Mouse (Mus musculus) 3T3-L1 (cell line): Measurements from ENCODE around the gene Aunip.
"Not testable (repeated sequence)": the region's sequence is repeated elsewhere in the genome, so short reads cannot be mapped to it uniquely, and the experiment has no call there.

ENCODE experiments used
- DNase-seq: peaks from one replicate; pipeline ENCODE4 v3.0.0-alpha.2; 2015; ENCODE audit warnings: low read depth, low spot score

Gene Aunip

DNA sequence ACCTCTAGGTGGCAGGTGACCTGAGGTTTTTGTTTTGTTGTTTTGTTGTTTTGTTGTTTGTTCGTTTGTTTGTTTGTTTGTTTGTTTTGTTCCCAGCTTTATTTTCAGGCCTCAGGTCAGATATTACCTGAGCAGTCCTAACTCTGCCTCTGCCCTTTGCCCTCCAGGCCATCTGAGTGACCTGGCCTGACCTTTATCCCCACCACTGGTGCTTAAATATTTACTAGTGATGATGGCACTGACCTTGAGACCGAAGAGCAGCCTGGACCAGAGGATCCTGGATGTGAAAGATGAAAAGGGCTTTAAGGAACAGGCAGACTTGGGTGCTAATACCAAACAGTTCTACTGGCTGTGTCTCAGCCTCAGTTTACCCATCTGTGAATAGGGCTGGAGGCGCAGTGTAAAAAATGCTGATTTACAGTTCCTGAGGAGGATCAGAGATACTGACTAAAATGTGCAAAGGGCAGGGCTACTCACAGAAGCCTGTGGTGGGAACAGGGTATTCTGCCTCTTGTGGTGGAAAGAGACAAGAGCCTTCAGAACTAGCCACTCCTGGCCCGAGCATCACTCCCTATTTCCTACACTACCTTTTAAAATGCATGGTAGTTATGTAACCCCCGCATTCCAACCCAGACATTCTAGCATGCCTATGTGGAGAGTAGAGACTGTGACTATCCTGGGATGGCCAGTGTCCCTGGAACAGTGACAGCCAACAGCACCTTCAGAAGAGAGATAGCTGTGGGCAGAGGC is 25.5 kb upstream of the Aunip start:
- DNase-seq, result no peak

DNA sequence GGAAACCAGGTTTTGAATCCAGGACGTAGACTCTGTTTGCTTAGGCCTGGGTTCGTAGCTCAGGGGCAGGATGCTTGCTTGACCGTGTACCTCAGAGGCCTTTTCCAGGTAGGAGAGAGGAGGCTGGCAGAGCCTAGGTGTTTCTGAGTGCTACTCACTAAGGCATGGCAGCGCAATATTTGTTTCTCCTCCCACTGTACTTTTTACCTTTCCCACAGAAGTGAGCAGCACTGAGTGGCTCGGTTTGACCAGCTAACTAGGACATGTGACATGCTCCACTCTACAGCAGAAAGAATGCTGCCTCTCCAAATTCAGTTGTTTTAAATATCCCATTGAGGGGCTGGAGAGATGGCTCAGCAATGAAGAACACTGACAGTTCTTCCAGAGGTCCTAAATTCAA is 22.6 kb upstream of the Aunip start:
- DNase-seq, result no peak

DNA sequence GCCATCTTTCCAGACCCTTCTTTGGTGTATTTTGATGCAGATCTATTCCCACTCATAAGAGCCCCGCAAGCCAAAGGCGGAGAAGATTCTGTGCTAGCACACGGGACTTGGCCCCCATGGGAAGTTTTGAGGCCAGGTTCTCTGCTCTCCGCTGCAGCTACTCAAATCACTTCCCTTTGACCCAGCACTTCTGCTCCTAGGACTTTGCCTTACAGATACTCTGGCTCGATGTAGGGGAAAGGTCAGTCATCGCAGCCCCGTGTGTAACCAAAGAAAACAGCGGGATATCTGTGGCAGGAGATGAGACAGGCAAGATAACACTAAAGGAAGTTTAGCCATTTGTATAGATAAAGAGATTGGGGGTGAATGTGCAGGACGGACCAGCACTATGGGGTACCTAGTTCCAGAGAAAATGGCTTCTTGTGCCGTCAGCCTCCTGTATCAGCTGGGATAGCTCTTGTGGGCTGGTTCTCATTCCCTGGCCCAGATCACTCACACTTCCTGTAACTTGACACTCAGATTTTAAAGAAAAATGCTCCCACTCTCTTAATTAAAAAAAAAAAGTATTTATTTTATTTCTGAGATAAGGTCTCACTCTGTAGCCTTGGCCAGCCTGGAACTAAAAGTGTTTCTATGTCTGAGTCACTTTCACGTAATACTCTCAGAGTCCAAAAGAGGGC is 20.7 kb upstream of the Aunip start:
- DNase-seq, result no peak

DNA sequence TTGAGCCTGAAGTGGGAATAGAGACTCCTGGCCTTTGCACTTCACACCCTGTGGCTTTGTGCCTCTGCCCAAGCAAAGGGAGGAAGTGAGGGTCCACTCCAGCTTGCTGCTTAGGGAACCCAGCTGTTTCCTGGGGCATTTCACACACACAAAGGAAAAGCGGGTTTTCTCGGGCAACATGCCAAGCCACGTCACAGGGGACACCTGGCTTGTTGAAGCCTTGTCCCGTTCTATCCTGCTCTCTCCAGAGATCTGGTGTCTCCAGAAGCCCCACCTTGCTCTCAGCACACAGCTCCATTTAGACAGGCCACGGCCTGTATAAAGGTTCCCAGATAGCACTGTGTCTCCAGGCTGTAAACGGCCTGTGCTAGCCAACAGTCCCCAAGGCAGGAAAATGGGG is 19.1 kb upstream of the Aunip start:
- no peak for DNase-seq

DNA sequence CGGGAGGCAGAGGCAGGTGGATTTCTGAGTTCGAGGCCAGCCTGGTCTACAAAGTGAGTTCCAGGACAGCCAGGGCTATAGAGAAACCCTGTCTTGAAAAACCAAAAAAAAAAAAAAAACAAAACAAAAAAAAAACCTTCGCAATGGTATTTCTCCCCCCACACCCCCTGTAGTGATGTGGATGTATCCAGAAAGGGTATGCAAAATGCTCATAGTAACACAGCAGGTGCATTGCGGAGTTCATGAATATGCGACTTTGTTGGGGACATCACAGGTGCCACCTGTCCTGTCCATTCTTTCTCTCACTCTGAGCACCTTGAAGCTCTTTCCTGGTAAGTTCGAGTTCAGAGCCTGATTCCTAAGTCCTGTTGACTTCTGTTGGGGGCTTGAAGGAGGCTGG is 16.6 kb upstream of the Aunip start:
- not testable (repeated sequence) for DNase-seq

DNA sequence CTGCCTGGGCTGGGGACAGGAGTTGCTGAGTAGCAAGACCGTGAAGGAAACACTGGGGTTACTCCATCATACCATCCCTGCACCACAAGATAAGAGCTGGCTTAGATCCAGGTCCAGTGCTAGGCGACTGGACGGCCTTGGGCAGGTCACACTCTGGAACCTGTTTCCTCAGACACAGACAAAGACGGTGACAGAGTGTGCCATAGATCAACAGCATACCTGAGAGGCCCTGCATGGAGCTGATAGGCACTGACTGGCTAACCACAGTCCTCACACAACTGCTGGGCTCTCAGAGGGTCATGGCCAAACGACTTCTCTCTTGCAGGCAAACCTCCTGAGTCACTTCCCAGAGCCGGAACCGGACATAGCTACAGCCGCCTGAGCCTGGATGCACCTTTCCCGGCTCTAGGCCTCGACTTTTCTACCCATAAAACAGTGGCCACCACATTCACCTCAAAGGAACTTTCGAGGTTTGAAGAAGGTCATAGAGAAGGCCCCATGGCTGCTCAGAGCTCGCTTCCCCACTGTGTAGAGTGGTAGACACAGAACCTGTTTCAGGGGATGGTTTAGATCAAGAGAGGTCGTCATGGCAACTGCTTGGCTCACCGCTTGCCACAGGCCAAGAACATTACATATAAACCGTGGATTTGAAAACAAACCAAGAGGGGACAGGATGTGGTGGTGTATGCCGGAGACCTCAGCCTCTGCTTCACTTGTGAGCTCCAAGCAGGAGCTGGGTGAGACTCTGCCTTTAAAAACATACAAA is 15.8 kb upstream of the Aunip start:
- no peak for DNase-seq

DNA sequence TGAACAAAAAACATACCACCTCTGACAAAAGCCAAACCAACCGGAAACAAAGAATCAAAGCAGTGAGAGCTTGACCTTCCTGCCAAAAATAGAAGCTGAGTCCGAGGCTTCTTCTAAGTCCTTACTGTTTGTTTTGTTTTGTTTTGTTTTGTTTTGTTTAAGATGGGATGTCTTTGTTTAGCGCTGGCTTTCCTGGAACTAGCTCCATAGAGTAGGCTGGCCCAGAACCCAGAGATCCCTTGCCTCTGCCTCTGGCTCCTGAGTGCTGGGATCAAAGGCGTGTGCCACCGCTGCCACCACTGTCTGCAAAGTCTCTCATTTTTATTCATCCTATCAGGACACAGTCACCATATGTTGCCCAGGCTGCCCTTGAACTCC is 15.3 kb upstream of the Aunip start:
- no peak for DNase-seq

DNA sequence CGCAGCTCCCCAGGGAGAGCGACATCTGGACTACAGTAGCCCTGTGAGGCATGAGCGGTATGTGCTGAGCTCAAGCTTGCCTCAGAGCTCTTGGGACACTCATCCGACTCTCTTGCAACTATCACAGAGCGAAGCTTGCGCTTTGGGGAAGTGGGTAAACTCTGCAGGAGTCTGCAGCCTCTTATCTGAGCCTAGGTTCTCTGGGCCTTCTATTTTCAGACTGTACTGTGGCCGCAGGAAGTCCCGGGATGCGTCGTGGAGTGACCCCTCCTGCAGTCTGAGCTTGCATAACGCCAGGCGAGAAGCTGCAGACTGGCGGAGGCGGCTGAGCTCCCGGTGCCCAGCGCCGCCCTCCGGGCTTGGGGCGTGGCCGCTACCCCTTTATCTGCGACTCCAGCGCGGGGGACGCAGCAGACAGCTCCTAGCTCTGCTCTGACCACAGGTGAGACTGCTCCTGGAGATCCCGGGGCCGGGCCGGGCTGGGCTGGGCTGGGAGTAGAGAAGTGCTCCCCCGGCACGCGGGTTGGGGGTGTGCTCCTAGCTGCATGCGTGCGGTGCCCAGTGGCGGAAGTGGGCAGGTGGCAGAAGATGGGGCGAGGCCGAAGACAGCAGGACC is 14.1 kb upstream of the Aunip start, which contains the start of gene Paqr7:
Paqr7 (plus strand) TSS at position 103 of the 616 bp plus-strand sequence.
- DNase-seq, result no peak

DNA sequence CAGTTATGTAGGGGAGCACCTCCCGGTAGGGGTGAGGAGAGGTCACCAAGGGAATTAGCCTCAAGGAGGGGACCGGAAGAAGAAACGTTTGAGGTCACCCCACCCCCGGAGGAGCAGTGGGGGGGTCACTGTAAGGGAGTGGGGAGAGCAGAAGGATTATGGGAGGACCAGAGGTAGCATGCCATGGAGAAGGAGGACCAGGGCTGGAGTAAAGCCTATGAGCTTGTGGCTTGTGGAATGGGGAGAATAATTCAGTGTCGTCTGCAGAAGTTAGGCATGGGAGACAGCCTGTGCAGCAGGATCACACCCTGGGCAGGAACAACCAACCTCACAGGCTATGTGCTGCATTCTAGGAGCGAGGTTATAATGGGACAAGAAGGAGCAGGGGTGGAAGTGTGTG is 13.6 kb upstream of the Aunip start:
- no peak for DNase-seq

DNA sequence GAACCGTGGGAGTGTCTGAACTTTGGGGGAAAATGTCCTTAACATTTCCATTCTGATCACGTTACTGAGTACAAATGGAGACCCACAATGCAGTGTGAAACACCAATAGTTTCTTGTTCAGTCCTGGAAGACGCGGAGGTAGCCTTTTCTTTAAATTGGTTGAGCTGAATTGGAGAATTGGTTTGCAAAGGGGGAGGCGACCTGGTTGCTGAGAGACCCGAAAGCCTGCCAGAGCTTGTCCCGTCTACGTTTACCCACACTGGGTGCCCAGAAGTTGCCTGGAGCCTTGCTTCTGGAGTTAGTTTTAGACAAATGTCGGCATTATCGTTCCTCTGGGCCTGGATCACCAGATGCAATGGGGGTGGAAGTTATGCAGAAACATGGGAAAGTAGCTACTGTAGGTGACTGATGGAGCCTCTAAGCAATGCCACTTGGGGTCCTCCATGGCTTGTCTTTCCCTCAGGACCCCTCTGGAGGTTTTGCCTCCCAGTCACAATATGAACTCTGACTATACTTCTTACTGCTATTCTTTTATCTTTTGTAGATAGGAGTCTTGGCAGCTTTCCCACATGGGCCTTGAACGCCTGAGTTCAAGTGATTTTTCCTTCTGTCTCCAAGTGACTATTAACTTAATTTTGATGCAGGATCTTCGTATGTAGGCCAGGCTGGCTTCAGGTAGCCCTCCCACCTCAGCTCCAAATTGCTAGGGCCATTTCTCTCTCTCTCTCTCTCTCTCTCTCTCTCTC is 12.6 kb upstream of the Aunip start:
- no peak for DNase-seq

DNA sequence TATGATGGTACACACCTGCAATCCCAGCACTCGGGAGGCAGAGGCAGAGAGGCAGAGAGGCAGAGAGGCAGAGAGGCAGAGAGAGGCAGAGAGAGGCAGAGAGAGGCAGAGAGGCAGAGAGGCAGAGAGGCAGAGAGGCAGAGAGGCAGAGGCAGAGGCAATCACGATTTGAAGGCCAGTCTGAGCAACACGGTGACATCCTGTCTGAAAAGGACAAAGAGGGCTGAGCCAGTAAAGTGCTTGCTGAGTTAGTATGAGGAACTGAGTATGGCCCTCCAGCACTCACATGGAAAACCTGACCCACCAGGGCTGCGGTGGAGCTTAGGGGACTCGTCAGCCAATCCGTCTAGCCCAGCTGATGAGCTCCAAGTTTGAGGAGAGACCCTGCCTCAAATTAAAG is 11.8 kb upstream of the Aunip start:
- DNase-seq, result not testable (repeated sequence)

DNA sequence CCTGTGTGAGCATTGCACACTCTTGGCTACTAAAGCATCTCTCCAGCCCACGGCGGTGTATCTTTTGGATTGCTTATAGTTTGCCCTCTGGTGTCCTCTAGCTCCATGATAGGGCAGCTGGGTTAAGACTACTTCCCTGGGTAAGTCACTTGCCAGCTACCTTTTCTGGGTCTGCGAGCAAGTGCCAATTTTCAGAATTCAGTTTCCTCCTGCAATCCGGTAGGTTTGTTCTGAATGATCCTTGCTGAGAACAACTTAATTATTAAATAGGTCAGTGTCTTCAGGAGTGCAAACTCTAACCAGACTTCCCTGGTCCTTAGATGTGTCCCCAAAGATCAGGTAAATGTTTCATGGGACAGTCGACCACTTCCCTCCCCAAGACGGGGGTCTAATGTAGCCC is 9.7 kb upstream of the Aunip start:
- DNase-seq, result no peak

DNA sequence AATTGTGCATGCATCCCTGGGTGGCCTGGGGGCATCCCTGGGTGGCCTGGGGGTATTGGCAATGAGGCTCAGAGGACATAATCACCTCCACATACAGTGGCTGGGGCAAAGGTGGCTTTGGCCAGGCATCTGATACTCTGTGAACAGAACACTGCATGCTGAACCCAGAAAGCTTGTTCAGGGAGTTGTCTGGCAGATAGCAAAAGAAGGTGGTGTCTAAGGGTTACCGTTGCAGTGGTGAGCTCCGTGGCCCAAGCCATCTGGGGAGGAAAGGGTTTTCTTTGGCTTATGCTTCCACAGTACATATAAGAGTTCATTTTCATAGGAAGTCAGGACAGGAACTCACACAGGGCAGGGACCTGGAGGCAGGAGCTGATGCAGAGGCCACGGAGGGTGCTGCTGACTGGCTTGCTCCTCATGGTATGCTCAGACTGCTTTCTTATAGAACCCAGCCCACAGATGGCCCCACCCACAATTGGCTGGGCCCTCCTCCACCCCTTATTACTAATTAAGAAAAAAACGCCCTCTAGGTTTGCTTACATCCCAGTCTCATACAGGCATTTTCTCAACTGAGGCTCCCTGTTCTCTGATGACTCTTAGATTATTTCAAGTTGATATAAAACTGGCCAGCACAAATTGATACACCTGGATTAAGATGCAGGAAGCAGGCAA is 7.0 kb upstream of the Aunip start:
- no peak for DNase-seq

DNA sequence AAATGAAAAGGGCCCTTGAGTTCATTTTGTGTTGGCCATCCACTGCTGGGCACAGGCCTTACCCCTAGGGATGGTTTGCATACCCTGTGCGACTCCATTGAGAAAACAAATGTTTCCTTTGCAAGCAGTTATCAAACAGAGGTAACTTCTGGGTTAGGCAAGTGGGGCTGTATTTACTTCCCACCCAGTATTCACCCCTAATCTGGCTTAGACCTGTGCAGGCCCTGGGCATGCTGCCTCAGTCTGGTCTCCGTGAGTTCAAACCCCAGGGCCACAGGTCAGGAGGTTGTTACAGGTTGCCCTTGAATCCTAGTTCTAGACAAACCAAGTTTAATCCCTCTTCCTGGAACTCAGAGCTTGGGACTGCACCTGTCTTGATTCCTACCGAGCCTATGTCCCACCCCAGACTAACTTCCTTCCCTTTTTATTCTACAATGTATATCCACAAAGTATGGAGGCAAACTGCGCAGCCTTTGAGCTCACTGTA is 5.5 kb upstream of the Aunip start:
- no peak for DNase-seq

DNA sequence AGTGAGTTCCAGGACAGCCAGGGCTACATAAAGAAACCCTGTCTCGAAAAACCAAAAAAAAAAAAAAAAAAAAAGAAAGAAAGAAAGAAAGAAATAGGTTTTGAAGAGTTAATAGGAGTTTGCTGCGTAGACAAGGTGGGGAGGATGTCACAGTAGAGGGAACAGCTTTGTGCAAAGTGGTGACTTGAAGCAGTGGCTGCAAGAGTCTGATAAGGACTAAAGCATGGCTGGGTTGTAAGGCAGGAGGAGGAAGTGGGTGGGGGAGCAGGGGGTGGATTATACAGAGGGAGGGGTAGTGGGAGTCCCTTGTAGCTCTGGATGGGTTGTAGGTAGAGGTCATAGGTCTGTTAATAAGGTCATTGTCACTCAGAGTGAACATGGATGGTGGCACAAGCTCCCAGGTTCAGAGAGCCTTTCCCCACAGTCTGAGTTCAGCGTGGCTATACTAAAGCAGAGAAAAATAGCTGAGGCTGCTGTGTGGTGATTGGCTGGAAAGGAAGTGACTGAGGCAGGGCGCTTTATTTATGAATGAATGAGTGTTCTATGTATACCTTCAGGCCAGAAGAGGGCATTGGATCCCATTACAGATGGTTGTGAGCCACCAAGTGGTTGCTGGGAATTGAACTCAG is 4.7 kb upstream of the Aunip start:
- DNase-seq, result no peak

DNA sequence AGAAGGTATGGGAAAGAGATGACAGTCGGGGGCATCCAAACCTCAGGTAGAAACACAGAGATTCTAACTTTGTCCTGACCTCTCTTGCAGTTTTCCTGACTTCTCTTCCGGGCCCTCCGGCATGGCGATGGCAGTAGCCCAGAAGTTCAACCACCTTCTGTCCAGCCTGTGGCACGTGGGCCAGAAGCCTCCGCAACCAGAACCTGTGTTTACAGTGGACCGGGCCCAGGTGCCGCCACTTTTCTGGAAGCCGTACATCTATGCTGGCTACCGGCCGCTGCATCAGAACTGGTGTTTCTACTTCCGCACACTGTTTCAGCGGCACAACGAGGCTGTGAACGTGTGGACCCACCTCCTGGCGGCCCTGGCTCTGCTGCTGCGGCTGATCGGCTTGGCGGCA is 4.1 kb upstream of the Aunip start:
- DNase-seq, result no peak

DNA sequence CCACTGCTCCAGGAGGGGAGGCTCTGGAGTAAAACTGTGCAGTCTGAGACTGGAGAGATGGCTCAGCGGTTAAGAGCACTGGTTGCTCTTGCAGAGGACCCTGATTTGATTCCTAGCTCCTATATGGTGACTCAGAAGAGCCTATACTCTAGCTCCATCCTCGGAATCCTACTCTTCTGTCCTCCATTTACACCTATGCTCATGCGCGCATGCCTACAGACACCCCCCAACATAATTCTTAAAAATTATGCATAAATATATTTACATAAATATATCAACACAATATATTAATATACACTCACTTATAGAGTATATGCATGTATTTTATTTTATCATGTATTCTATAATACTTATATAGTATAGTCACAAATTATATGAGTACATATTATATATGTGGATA is 403 bp upstream of the Aunip start:
- DNase-seq, result no peak

DNA sequence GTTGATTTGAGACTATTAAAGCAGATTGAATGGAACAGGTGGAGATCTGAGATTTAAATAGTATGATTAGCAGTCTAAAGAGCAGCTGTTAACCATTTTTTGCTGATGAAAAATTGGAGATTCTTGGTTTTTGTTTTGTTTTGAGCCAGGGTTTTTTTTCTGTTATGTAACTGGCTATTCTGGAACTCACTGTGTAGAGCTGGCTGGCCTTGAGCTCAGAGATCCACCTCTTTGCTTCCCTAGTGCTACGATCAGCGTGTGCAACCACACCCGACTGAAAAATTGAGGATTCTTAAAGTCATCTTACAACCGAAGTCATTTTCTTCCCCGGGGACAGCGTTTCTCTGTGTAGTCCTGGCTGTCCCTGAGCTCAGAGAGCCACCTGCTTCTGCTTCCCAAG is 931 bp downstream of the Aunip start:
- DNase-seq, result no peak

DNA sequence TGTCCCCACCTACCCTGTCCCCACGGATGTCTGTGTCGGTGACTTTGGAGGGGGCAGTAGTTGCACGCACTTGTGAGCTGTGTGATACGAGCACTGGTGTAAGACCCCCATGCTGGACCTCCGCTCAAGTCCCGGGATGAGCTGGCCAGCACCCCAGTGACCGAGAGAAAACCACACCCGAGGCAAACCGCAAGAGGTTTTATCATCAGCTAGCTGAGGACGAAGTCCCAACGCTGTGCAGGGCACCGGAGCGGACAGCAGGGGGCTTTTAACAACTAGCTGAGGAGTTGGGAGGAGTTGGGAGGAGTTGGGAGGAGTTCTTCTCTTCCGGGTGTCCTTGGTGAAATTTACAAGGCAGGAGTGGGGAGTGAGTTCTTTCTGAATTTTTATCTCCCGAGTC is 2.0 kb downstream of the Aunip start:
- peak; percentile 22 for DNase-seq

DNA sequence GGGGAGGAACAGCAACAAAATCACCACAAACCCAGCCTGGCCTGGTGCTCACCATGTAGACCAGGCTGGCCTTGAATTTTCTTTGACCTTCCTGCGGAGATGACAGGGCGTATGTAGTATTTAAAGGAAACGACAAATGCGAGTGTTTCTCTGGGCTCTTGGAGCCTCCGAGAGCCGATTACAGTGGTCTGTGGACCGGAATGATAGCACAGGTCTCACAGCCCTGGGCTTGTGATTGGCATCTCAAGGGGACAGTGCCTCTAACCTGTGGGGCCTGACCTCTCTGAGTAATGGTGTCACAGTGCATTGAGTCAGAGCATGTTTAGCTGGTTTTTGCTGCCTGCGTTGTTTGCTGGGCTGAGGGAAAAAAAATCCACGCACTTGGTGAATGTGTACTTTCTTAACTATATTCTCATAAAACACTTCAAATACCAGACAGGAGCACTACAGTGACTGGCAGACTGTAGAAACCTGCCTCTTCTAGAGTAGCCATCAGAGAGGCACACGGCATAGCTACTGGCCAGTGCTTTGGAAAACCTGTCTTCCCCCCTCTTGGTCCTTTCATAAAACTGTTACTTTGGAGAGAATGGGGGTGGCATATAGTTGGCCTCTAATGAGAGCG is 3.6 kb downstream of the Aunip start:
- no peak for DNase-seq
